Mouse (Mus musculus) stomach, embryonic 16.5 days (tissue): Measurements from ENCODE around the gene Yod1. TPM values are rescaled to one million over a fixed set of nuclear protein-coding genes. Genes with fewer than 3 reads are reported as not detected.

Experiments used
- ATAC-seq: fragments of 200-750 bp; cut with Nextera tagmentation; 2 replicates; pipeline ENCODE4 v1.8.0; 2017; ENCODE audit warnings: moderate number of reproducible peaks, moderate TSS enrichment; ENCODE audit not compliant: insufficient read depth, low FRiP score
- H3K27ac ChIP-seq: fragments of 300-500 bp; sonication (generic); 2 replicates; pipeline ENCODE4 v1.5.1; 2014; ENCODE audit warnings: low read length
- H3K27me3 ChIP-seq: fragments of 300-500 bp; sonication (generic); 2 replicates; pipeline ENCODE4 v1.6.1; 2014; ENCODE audit warnings: low read length, control low read depth, mixed read lengths; ENCODE audit not compliant: control insufficient read depth, insufficient read depth
- H3K36me3 ChIP-seq: fragments of 300-500 bp; sonication (generic); 2 replicates; pipeline ENCODE4 v1.6.1; 2014; ENCODE audit warnings: low read length; ENCODE audit not compliant: control insufficient read depth, insufficient read depth
- H3K4me1 ChIP-seq: fragments of 300-500 bp; sonication (generic); 2 replicates; pipeline ENCODE4 v1.6.1; 2014; ENCODE audit warnings: low read length, control low read depth, mixed read lengths; ENCODE audit not compliant: control insufficient read depth, insufficient read depth
- H3K4me2 ChIP-seq: fragments of 300-500 bp; sonication (generic); 2 replicates; pipeline ENCODE4 v1.6.1; 2014; ENCODE audit warnings: low read depth, low read length, mixed read lengths
- H3K4me3 ChIP-seq: fragments of 300-500 bp; sonication (generic); replicated peaks from 2 replicates; pipeline ENCODE4 v1.5.1; 2014; ENCODE audit warnings: mild to moderate bottlenecking, low read length
- H3K9ac ChIP-seq: fragments of 300-500 bp; sonication (generic); 2 replicates; pipeline ENCODE4 v1.6.1; 2014; ENCODE audit warnings: low read length
- H3K9me3 ChIP-seq: fragments of 300-500 bp; sonication (generic); replicated peaks from 2 replicates; pipeline ENCODE4 v1.6.1; 2016; ENCODE audit warnings: low read length, control low read depth; ENCODE audit not compliant: control insufficient read depth
- WGBS: fragments of 180-500 bp; shearing (Covaris S2); extraction: QIAGEN DNeasy Blood & Tissue Kit; methylation state at CpG from one replicate; pipeline ENCODE4 v1.1.7; 2014; 5-methylcytosine and 5-hydroxymethylcytosine counted together
- polyA plus RNA-seq: library from polyadenylated mRNA; unstranded; fragments of >200 nt; fragmentation: Nextera tagmentation; extraction: Ambion mirVana; gene quantifications from 2 replicates; pipeline ENCODE4 v1.2.1, GENCODE M21; 2015

Gene Yod1
- polyA plus RNA-seq, 1 experiment from 2014 or later, result 14.9 TPM

DNA sequence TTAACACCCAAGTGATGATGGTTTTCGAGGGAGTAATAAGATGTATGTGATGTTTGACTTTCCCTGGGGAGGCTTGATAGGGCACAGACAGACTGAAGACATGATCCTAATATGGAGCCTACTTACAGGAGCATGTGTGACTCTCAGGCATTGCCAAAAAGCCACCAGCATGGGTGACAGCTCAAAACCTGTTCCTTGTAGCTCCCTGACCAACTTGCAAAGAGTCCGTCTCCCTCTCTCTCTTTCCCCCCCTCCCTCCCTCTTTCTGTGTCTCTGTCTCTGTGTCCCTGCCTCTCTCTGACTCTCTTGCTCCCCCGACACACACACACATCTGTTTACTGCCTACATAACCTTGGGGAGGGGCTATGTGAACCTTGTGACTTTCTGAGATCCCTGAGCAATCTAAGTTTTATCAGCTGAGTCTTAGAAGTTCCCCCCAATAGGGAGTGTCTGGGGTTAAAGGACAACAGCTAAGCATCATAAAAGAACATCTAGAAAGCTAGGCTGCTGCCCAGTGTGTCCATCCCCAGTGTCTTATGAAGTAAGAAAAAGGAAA lies 21.5 kb downstream of the Yod1 start:
- no peak overlapping the region for H3K27ac ChIP-seq
- no peak for ATAC-seq
- WGBS, result 64% methylated on average over 3 of the region's 3 CpGs

DNA sequence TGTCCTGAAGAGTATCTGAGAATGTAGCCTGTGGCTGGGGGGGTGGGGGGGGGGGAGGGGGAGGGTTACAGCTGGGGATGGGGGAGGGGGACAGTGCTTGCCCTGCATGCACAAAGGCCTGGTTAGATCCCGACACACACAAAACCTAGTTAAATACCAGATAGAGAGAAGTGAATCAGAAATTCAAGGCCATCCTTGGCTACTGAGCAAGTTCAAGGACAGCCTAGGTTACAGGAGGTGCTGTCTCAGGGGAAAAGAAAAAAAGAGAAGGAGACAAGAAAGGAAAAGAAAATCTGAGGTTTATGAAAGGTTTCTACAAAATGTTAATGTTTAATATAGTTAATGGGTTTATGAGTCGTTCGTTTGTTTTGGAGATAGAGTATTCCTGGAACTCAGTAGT lies 22.5 kb downstream of the Yod1 start:
- Histone ChIP-seq H3K36me3 (no peaks in the 10 kb centered on the region), H3K4me1 (peaks cover 22% of the 10 kb centered on the region), H3K27me3 (no peaks in the 10 kb centered on the region), H3K9ac (no peak overlapping the region), H3K4me2 (no peak overlapping the region), H3K9me3 (no peaks in the 10 kb centered on the region), H3K4me3 (no peak overlapping the region), H3K27ac (no peak overlapping the region)
- WGBS, result 58% methylated on average over 3 of the region's 3 CpGs
- no peak for ATAC-seq

More for the DNA sequence above, 21.5 kb downstream of the Yod1 start:
- Histone ChIP-seq H3K27me3 (no peaks in the 10 kb centered on the region), H3K4me1 (peaks cover 22% of the 10 kb centered on the region), H3K9me3 (no peaks in the 10 kb centered on the region), H3K4me3 (no peak overlapping the region), H3K9ac (no peak overlapping the region), H3K36me3 (no peaks in the 10 kb centered on the region), H3K4me2 (no peak overlapping the region)

DNA sequence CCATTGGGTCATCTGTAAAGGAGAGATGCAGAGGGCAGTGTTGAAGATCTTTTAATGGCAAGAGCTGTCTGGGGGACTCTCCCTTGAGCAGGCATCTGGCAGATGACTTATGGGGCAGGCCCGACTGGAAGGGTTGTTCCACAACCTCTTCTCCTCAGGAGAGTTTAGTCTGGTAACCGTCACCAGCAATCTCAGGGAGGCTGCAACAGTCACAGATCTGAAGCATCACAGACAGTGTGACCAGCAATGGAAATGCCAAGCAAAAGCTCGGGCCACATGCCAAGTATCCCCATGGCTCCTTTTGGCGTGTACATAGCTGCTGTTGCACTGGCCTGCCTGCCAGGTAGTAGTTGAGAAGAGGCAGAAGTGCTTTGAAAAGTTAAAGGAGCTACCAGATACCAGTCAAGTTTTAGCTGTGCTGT lies 23.1 kb downstream of the Yod1 start:
- Histone ChIP-seq H3K4me3 (no peak overlapping the region), H3K4me2 (no peak overlapping the region), H3K4me1 (peaks cover 19% of the 10 kb centered on the region), H3K27ac (peak overlapping the region; percentile 69; the same call in 1 of the 2 replicates), H3K36me3 (no peaks in the 10 kb centered on the region), H3K9me3 (no peaks in the 10 kb centered on the region), H3K9ac (no peak overlapping the region; the same call in 1 of the 2 replicates), H3K27me3 (no peaks in the 10 kb centered on the region)
- WGBS, result 68% methylated on average over 4 of the region's 4 CpGs
- ATAC-seq, result no peak

DNA sequence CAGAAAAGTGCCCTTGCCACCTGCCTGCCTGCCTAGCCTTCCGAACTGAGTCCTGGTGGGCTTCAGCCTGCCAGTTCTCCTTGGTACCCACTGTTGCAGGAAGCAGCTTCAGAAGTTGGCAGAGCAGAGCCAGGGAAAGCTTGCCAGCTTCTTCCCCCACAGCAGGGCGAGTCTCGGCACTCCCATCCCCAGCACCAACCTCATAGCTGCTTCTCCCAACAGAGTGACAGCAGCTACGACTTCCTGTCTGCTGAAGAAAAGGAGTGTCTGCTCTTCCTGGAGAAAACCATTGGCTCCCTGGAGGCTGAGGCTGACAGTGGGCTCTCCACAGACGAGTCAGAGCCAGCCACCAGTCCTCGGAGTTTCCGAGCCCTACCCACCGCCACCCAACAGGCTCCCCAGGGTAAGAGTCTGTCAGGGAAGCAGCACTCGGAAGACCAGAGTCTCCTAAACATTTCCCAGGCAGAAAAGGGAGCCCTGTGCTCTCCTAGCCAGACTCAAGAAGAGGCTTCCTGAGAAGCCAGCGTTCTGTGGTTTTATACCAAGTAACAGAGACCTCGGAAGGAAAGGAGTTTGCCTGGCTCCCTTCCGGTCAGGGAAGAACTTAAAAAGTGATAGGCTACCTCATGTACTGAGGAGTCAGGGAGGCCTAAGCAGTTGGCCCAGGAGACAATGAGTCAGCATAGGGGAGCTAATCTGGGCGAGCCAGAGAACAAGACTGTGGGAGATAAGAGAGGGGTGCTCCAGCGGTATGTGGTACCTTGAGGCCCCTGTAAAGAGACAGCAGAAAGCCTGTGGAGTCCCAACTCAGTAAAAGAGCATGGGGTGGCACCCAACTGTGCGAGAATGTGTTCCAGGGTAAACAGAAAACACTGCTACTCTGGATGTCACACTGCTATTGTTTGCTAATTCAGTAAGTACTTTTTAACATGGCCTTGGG lies 23.9 kb downstream of the Yod1 start:
- H3K4me1 ChIP-seq, result peaks cover 19% of the 10 kb centered on the region
- peak overlapping the region; percentile 69; the same call in 1 of the 2 replicates for H3K27ac ChIP-seq
- H3K4me2 ChIP-seq, result 0 out of 2 replicates have a peak overlapping the region, but pooled peaks have one; percentile 3
- no peaks in the 10 kb centered on the region for H3K36me3 ChIP-seq
- WGBS, result 53% methylated on average over 15 of the region's 15 CpGs
- H3K4me3 ChIP-seq, result no peak overlapping the region
- peak overlapping the region; percentile 40; the same call in 1 of the 2 replicates for H3K9ac ChIP-seq
- H3K27me3 ChIP-seq, result no peaks in the 10 kb centered on the region
- H3K9me3 ChIP-seq, result no peaks in the 10 kb centered on the region
- ATAC-seq, result peak; percentile 74

DNA sequence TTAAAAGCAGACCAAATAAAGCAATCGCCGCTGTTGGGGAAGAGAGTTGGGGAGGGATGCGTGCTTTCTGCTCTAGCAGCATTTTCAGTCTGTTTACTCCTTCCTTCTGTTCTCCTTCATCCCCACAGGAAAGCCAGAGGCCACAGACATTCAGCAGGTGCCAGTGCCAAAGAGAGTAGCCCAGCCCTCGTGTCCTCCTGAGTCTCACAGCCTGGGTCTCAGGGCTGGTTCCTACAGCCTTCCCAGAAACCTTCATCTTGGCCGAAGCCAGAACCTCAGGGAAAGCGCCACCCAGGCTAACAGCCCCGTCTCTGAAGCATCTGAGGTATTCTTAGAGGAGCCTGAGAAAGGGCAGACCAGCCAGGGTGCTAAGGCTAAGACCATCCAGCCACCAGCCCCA lies 25.1 kb downstream of the Yod1 start:
- no peak for ATAC-seq
- H3K4me3 ChIP-seq, result no peak overlapping the region
- 78% methylated on average over 7 of the region's 7 CpGs for WGBS
- H3K4me2 ChIP-seq, result no peak overlapping the region
- H3K27me3 ChIP-seq, result no peaks in the 10 kb centered on the region
- H3K9ac ChIP-seq, result no peak overlapping the region
- no peak overlapping the region for H3K27ac ChIP-seq
- peaks cover 19% of the 10 kb centered on the region for H3K4me1 ChIP-seq
- H3K9me3 ChIP-seq, result no peaks in the 10 kb centered on the region
- no peaks in the 10 kb centered on the region for H3K36me3 ChIP-seq

DNA sequence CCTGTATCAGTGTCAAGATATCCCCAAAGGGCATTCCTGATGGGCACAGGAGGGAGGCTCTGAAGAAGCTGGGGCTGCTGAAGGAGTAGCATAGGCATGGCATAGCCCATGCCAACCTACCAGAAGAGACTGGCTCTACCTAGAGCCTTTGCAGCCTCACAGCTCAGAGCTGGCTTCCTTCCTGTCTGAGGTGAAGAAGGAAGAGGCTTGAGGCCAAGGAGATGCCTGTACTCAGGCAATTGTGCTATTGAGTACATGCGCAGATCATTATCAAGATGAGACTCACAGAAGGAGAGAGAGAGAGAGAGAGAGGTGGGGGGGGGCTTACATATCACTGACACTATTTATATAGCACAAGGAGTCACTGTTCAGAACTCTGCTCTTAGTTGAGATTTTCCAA lies 26.6 kb downstream of the Yod1 start:
- Histone ChIP-seq H3K36me3 (no peaks in the 10 kb centered on the region), H3K4me1 (peaks cover 16% of the 10 kb centered on the region), H3K9ac (no peak overlapping the region), H3K27me3 (no peaks in the 10 kb centered on the region), H3K4me3 (no peak overlapping the region), H3K4me2 (no peak overlapping the region), H3K9me3 (no peaks in the 10 kb centered on the region), H3K27ac (peak overlapping the region; percentile 9; the same call in 1 of the 2 replicates)
- WGBS, result 85% methylated on average over 1 of the region's 1 CpGs
- ATAC-seq, result no peak

DNA sequence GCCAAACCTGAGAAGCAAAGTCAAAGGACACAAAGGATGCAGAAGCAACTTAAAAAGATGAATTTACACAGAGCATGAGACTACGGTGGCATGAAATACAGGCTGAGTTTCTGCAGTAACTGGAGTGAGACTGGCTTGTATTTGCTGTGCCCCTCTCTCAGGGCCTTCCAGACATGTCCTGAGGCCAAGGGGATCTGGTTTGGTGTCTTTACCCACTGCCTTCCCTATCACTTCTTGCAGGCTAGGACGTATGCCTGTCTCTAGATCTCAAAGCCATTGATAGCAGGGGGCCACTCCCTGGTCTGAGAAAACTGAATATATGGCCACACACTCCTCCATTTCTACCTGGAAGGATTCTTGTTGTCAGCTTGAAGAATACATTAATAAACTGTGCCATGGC lies 27.1 kb downstream of the Yod1 start:
- H3K27ac ChIP-seq, result peak overlapping the region; percentile 28; the same call in 1 of the 2 replicates
- no peak overlapping the region for H3K4me2 ChIP-seq
- WGBS, result 64% methylated on average over 2 of the region's 2 CpGs
- no peak overlapping the region for H3K9ac ChIP-seq
- H3K27me3 ChIP-seq, result no peaks in the 10 kb centered on the region
- ATAC-seq, result no peak
- no peaks in the 10 kb centered on the region for H3K36me3 ChIP-seq
- H3K9me3 ChIP-seq, result no peaks in the 10 kb centered on the region
- no peak overlapping the region for H3K4me3 ChIP-seq
- H3K4me1 ChIP-seq, result peaks cover 15% of the 10 kb centered on the region

DNA sequence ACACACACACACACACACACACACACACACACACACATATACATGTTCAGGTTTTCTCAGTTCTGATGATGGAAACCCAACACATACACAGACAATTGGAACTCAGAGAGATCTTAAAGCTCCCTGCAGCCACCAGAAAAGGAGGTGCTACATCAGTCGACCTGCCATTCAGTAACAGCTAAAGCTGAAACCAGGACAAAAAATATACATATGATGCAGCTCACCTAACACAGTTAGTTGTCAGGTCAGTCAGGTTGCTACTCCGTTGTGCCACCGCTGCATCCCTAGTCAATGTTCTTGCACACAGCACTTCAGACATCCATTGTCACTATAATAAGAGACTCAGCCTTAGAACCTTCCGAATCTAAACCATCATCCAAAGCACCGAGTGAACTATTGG lies 27.8 kb downstream of the Yod1 start:
- Histone ChIP-seq H3K9ac (no peak overlapping the region), H3K27ac (no peak overlapping the region; the same call in 1 of the 2 replicates), H3K36me3 (no peaks in the 10 kb centered on the region), H3K27me3 (no peaks in the 10 kb centered on the region), H3K4me2 (no peak overlapping the region), H3K4me1 (peaks cover 15% of the 10 kb centered on the region), H3K4me3 (no peak overlapping the region), H3K9me3 (no peaks in the 10 kb centered on the region)
- ATAC-seq, result no peak
- WGBS, result 88% methylated on average over 5 of the region's 5 CpGs

DNA sequence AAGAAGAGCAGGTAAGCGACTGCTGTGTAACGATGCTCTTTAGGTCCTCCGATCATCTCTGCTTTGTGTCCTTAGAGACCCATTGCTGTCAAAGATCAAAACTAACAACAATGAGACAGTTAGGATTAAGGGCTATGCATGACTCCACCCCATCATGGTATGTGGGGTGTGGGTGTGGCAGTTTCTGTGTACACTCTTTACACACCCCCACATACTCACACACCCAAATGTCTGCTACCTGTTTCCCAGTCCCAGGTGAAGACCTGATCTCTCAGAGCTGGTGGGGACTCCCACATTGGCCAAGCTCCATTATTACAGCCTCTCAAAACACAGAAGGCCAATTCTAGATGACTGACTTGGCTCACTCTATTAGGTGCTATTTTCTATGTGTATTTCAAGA lies 28.5 kb downstream of the Yod1 start:
- no peaks in the 10 kb centered on the region for H3K27me3 ChIP-seq
- no peak for ATAC-seq
- no peak overlapping the region for H3K9ac ChIP-seq
- H3K27ac ChIP-seq, result 0 out of 2 replicates have a peak overlapping the region, but pooled peaks have one; percentile 30
- no peaks in the 10 kb centered on the region for H3K9me3 ChIP-seq
- H3K4me1 ChIP-seq, result peaks cover 11% of the 10 kb centered on the region
- 87% methylated on average over 3 of the region's 3 CpGs for WGBS
- H3K4me2 ChIP-seq, result no peak overlapping the region
- H3K4me3 ChIP-seq, result no peak overlapping the region
- no peaks in the 10 kb centered on the region for H3K36me3 ChIP-seq
